Mouse (Mus musculus): ENCODE measurements around the gene Unc5cl.
"Not testable (repeated sequence)": the region's sequence is repeated elsewhere in the genome, so short reads cannot be mapped to it uniquely, and the experiment has no call there.

The Unc5cl gene

DNA sequence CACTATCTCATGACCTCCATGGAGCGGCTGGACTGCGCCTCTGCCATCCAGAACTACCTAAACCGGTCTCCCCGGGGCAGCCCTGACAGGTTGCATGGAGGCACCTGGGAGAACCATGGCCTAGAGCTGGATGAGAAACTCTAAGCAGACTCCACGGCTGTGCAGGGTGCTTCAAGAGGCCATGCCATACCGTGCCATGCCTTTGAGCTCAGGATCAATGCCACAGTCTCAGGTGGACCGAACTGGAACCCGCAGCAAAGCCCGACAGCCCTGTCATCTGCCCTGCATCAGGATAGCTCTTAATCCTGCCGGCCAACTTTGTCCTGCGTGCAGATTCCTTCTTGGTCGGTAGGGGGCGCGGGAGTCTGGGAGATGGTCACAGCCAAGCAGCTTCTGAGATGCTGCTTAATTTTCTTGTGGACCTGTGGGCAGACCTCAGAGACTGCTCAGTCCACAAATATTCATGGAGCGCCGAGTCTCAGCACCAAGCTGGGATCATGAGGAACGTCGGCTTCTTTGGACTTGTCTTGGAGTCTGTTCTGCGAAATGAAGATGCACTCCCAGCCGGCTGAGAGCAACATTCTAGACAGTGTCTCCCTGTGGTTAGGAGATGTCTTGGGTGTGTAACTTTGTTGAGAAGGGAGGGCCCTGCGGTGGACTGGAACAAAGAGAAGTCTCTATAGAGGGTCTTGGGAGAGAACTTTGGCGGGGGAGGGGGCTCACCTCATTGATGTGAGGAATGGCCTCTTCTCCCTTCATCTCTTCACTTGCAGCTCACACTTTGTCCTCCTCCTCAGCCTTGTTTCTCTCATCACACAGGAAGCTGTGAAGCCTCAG is 12.9 kb downstream of the Unc5cl start:
- peak; percentile 86 for DNase-seq

GRCm38 (mm10) chr17:48474282-48474681 is 19.6 kb downstream of the Unc5cl start:
- not testable (repeated sequence) for DNase-seq

GRCm38 (mm10) chr17:48475444-48475843 is 20.7 kb downstream of the Unc5cl start:
- no peak for DNase-seq

GRCm38 (mm10) chr17:48479952-48480351 is 25.3 kb downstream of the Unc5cl start:
- DNase-seq = no peak

GRCm38 (mm10) chr17:48483764-48484163 is 29.1 kb downstream of the Unc5cl start:
- DNase-seq = no peak

DNA sequence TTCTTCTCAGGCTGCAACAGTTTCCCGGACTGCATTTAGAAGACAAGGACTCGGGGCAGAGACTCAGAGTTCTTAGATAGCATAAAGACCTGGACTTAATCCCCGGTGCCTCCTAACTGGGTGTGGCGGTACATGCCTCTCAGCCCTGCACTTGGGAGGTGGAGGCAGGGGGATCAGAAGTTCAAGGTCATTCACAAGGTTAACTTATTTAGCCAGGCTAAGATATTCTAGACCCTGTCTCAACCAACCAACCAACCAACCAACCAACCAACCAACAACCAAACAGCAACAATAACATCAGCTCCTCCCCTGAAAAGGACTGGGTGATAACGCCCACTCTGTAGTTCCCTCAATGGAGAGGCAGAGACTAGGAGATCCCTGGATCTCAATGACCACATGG is 29.5 kb downstream of the Unc5cl start:
- no peak for DNase-seq

DNA sequence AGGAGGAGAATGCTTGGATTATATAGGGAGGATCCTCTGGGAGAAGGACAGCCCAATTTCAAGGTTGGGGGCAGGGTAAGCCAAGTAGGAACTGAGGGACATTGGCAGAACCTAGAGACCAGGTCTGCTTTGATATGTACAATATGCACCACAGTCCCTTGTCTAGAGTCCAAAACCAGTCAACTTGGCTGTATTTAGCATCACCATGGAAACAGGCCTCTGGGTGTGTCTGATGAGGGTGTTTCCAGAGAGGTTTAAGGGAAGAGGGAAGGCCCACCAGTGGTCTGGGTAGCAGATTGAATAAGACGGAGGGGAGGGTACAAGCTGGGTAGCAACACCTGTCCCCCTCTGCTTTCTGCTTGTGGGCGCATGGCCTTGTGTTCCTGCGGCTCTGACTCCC is 34.8 kb downstream of the Unc5cl start:
- no peak for DNase-seq

- peak; percentile 31 for DNase-seq
Measured at GRCm38 (mm10) chr17:48492621-48493020, 37.9 kb downstream of the Unc5cl start.

- DNase-seq = no peak
Measured at GRCm38 (mm10) chr17:48493582-48493981, 38.9 kb downstream of the Unc5cl start.

GRCm38 (mm10) chr17:48493986-48494385 is 39.3 kb downstream of the Unc5cl start:
- no peak for DNase-seq

DNA sequence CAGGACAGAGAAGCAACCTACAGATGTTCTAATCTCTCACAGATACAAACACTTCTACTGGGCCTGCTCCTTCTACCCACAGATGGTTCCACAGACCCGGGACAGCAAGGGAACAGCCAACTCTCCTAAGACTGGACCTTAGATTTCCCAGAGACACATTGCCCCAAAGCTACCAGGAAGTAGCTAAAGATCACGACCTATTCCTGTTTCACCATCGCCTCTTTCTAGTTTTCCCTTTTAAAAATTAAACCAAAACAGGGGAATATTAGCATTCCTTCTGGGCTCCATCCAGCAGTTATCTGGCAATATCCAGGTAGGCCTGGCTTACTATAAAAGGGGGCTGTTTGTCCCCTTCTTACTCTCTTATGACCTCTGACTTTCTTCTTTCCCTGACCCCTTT is 43.3 kb downstream of the Unc5cl start:
- DNase-seq = no peak

DNA sequence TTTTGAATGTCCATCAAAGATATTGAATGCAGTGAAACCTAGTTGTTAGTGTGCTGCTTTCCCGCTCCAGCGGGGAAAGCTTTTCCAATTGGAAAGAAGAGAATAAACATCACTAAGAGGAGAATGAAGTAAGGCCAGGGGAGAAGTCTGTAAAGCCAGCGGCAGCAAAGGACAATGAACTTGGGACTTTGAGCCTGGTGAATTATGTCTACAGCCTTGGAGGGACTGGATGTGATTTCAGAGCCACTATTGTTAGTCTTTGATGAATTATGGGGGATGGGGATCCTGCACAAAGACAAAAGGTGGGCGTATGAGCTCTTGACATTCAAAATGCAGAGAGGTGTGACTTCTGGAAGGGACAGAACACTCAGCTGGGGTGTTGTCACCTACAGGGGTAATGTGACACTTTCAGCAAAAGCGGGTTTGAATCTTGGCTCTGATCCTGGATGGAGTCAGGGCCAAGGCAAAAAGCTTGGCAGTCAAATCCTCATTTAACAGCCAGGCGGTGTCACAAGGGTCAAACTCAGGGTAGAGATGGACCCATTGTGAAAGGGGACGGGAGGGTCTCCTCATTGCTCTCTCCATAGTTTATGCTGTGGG is 46.2 kb downstream of the Unc5cl start:
- peak; percentile 56 for DNase-seq

GRCm38 (mm10) chr17:48505006-48505405 is 50.3 kb downstream of the Unc5cl start:
- no peak for DNase-seq

- no peak for DNase-seq
Measured at GRCm38 (mm10) chr17:48506986-48507385, 52.3 kb downstream of the Unc5cl start.

DNA sequence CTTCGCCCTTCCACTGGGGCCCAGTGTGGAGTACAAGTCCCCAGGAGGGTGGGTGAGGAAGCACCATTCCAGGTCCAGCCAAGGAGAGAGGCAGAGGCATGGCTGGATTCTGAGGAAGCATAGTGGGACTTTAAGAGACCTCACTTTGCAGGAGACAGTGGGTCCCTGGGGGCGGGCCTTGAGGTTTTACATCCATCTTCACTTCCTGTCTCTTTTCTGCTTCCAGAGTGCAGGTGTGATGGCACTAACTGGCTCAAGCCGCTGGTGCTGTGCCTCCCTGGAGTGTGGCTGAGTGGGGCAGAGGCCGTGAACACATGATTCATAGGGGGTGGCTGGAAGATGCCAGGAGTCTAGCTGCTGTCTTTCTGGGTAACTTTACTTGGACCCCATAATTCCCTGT is 54.9 kb downstream of the Unc5cl start:
- DNase-seq = no peak

- no peak for DNase-seq
Measured at GRCm38 (mm10) chr17:48512614-48513281, 58.0 kb downstream of the Unc5cl start.

DNA sequence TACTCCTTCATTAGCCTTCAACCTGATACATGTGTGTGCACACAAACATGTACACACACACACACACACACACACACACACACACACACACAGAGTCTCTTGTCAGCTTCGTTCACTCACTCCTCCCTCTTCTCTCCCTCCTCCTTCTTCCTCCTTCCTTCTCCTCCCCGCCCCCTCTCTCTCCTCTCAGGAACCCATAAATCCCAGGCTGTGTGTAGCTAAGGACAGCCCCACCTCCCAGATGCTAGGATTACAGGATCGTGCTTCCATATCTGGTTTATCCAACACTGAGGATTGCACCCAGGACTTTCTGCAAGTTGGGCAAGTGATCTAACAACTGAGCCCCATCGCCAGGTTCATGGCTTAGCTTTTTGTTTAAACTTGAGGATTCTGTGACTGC is 59.9 kb downstream of the Unc5cl start:
- no peak for DNase-seq

GRCm38 (mm10) chr17:48519046-48519445 is 64.3 kb downstream of the Unc5cl start:
- no peak for DNase-seq

DNA sequence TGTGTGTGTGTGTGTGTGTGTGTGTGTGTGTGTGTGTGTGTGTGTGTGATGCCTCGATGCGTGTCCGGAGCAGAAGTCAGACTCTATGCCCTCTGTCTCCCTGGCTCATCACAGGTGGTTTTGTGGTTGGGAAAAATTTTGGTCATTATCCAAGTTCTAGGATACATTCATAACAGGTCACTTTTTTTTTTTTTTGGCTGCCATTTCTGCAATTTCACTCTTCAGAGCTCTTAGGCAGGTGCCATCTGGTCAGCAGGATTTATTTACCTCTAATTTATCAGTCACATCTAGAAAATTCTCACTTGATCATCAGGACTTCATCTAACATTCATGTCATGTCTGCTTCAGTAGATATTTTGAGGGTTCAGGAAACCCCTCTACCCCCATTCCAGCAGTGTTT is 65.7 kb downstream of the Unc5cl start:
- no peak for DNase-seq

DNA sequence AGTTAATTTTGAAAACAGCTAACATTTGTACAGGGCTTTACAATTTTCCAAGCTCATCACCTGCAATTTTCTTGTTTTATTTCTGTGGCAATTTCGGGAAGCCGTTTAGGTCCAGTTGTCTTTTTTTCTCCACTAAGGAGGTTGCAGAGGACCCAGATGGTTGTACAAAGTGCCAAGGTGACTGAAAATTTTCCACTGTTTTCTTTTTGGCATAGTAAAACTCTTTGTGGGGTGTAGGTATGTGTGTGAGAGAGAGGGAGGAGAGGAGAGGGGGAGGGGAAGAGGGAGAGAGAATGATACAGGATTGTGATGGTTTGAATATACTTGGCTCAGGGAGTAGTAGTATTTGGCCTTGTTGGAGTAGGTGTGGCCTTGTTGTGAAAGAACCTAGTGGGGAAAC is 68.4 kb downstream of the Unc5cl start:
- no peak for DNase-seq

- no peak for DNase-seq
Measured at GRCm38 (mm10) chr17:48533844-48534705, 79.4 kb downstream of the Unc5cl start.

GRCm38 (mm10) chr17:48538328-48538727 is 83.6 kb downstream of the Unc5cl start:
- peak; percentile 56 for DNase-seq

- no peak for DNase-seq
Measured at GRCm38 (mm10) chr17:48539326-48539725, 84.6 kb downstream of the Unc5cl start.
